Mouse (Mus musculus): Measurements from ENCODE around the gene Atf5. TPM values are rescaled to one million over a fixed set of nuclear protein-coding genes. Genes with fewer than 3 reads are reported as not detected.

Atf5 gene
- 4.6 TPM in 2 replicates for polyA plus RNA-seq (2016; fragmentation: Nextera tagmentation; extraction: Ambion mirVana)

GRCm38 (mm10) chr7:44816470-44817021 is at the start of gene Atf5:
Gene Atf5 (minus strand): TSS chr7:44816658.
- Histone ChIP-seq H3K4me3 (peak within 1 kb of the TSS; percentile 90), H3K27me3 (ENCODE audit: insufficient read depth, poor library complexity, severe bottlenecking) (no peaks in the 10 kb centered on the region), H3K27ac (peak within 1 kb of the TSS; percentile 99), H3K4me1 (replicated peaks) (peaks cover 69% of the 10 kb centered on the region), H3K9me3 (no peaks in the 10 kb centered on the region), H3K36me3 (peaks cover 57% of the 10 kb centered on the region)
- DNase-seq (ENCODE audit: low spot score): no peak
- under 1% methylated on average over 55 of the region's 57 CpGs for WGBS

DNA sequence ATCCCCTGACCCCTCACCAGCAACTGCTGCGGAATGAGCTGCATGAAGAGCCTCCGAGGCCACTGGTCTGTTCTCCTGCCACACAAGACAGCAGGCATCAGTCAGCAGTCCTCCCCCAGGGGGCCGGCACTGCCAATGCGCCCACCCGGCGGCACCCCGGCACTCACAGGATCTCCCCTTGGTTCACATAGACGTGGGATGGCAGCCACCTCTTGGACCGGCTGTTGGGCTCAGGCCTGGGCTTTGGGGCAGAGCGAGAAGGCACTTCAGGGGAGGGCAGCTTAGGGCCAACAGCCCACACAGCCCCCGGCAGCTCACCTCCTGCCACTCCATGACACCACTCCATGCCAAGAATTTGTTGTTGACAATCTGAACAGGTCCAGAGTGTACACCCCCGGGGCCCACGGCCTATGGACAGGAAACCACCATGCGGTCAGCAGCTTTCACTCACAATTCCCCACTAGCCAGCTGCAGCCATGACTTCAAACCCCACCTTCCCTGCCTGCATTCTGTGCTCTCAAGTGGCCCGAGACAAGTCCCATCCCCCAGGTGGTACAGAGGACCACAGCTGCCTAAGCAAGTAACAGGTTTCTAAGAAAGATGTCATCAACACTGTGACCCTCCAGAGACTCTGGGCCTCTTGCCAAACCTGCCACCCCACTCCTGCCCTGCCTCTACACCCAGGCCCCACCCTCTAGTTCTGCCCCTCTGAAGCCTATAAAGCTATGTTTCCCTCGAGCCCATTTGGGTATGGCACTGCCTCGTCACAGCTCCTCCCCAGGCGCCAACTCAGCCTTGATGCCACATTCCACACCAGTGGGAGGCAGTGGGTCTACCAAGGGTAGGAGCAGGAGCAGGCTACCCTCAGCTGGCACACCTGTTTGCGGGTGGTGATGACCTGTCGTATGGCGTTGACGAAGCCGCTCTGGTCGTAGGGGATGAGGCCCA is 48.4 kb upstream of the Atf5 start:
- DNase-seq (ENCODE audit: low spot score): no peak
- H3K9me3 ChIP-seq: no peaks in the 10 kb centered on the region
- H3K4me1 ChIP-seq (replicated peaks): peaks cover 61% of the 10 kb centered on the region
- peak overlapping the region; percentile 20; the same call in 1 of the 2 replicates for H3K4me3 ChIP-seq
- no peak overlapping the region for H3K27ac ChIP-seq
- peaks cover 82% of the 10 kb centered on the region for H3K36me3 ChIP-seq
- no peaks in the 10 kb centered on the region for H3K27me3 ChIP-seq (ENCODE audit: insufficient read depth, poor library complexity, severe bottlenecking)
- WGBS: 88% methylated on average over 24 of the region's 24 CpGs

DNA sequence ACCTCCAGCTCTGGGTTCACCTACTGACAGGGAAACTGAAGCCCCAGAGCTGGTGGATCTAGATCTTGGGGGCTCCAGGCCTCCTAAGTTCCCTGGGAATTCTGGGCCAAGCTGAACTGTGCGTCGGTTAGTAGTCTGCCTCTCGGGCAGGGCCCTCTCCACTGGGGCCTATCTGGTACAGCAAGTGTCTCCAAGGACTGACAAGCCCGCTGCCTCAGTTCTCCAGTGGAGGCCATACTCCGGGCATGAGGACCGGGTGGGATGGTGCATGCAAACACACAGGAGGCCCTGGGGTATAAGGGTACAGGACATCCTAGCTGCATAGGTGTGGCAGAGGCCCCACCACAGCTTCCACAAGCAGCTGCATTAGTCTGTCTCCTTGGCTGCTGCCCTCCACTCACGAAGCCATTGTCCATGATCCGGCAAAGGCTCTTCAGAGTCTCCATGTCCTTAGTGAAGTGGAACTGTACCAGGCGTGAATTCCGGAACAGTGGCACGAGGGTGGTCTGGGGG is 47.6 kb upstream of the Atf5 start:
- 91% methylated on average over 11 of the region's 11 CpGs for WGBS
- Histone ChIP-seq H3K4me3 (peak overlapping the region; percentile 20; the same call in 1 of the 2 replicates), H3K36me3 (peaks cover 90% of the 10 kb centered on the region), H3K27ac (no peak overlapping the region), H3K27me3 (ENCODE audit: insufficient read depth, poor library complexity, severe bottlenecking) (no peaks in the 10 kb centered on the region), H3K9me3 (no peaks in the 10 kb centered on the region), H3K4me1 (replicated peaks) (peaks cover 61% of the 10 kb centered on the region)
- DNase-seq (ENCODE audit: low spot score): no peak

- Histone ChIP-seq H3K36me3 (peaks cover 90% of the 10 kb centered on the region), H3K27ac (no peak overlapping the region), H3K4me3 (peak overlapping the region; percentile 20; the same call in 1 of the 2 replicates), H3K9me3 (no peaks in the 10 kb centered on the region), H3K27me3 (ENCODE audit: insufficient read depth, poor library complexity, severe bottlenecking) (no peaks in the 10 kb centered on the region), H3K4me1 (replicated peaks) (peaks cover 63% of the 10 kb centered on the region)
- whole genome bisulfite sequencing: 93% methylated on average over 14 of the region's 14 CpGs
- no peak for DNase-seq (ENCODE audit: low spot score)
Measured at GRCm38 (mm10) chr7:44863210-44863609, 46.8 kb upstream of the Atf5 start.

GRCm38 (mm10) chr7:44862434-44862833 is 46.0 kb upstream of the Atf5 start:
- no peaks in the 10 kb centered on the region for H3K9me3 ChIP-seq
- H3K27me3 ChIP-seq (ENCODE audit: insufficient read depth, poor library complexity, severe bottlenecking): no peaks in the 10 kb centered on the region
- no peak overlapping the region for H3K27ac ChIP-seq
- H3K36me3 ChIP-seq: peaks cover 83% of the 10 kb centered on the region
- no peak for DNase-seq (ENCODE audit: low spot score)
- no peak overlapping the region for H3K4me3 ChIP-seq
- 92% methylated on average over 8 of the region's 8 CpGs for WGBS
- peaks cover 63% of the 10 kb centered on the region for H3K4me1 ChIP-seq (replicated peaks)

GRCm38 (mm10) chr7:44861429-44861816 is 45.0 kb upstream of the Atf5 start:
- Histone ChIP-seq H3K4me1 (replicated peaks) (peaks cover 63% of the 10 kb centered on the region), H3K27ac (peak overlapping the region; percentile 50; the same call in 1 of the 2 replicates), H3K4me3 (0 out of 2 replicates have a peak overlapping the region, but pooled peaks have one; percentile 29), H3K36me3 (peaks cover 73% of the 10 kb centered on the region), H3K9me3 (no peaks in the 10 kb centered on the region), H3K27me3 (ENCODE audit: insufficient read depth, poor library complexity, severe bottlenecking) (no peaks in the 10 kb centered on the region)
- 89% methylated on average over 14 of the region's 14 CpGs for WGBS
- DNase-seq (ENCODE audit: low spot score): no peak

DNA sequence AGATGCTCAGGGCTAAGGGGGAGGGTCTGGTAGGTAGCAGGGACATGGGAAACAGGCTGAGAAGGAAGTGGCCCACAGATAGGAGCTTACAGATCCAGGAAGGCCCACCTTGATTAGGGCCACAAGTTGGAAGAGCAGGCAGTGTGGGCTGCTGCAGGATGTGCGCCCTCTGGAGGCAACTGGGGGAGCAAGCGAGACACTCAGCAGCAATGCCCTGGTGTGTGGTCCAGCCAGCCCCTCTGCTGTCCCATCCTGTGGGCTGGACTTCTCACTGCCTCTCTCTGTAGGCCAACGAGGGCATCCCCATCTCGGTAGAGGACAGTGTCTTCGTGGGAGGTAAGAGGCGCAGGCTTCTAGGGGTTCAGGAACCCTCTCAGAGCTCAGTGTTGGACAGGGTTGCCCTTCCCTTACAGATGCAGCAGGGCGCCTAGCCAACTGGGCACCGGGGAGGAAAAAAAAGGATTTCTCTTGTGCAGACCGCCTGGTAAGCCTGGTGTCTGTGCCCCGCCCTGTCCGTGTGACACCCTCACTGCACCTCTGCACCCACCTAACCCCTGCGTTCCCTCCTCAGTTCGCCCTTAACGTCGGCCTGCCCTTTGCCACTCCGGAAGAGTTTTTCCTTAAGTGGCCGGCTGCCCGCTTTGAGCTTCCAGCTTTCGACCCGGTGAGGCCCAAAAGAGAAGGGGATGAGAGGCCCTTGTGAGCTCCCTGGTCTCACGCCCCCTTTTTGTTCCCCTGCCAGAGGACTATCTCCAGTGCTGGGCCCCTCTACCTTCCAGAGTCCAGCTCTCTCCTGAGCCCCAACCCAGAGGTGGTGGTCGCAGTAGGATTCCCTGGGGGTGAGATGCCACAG is 44.3 kb upstream of the Atf5 start:
- no peaks in the 10 kb centered on the region for H3K27me3 ChIP-seq (ENCODE audit: insufficient read depth, poor library complexity, severe bottlenecking)
- peak overlapping the region; percentile 29 for H3K4me3 ChIP-seq
- peak overlapping the region; percentile 50 for H3K27ac ChIP-seq
- 62% methylated on average over 22 of the region's 22 CpGs for WGBS
- H3K4me1 ChIP-seq (replicated peaks): peaks cover 63% of the 10 kb centered on the region
- H3K36me3 ChIP-seq: peaks cover 67% of the 10 kb centered on the region
- peak; percentile 83 for DNase-seq (ENCODE audit: low spot score)
- H3K9me3 ChIP-seq: no peaks in the 10 kb centered on the region

DNA sequence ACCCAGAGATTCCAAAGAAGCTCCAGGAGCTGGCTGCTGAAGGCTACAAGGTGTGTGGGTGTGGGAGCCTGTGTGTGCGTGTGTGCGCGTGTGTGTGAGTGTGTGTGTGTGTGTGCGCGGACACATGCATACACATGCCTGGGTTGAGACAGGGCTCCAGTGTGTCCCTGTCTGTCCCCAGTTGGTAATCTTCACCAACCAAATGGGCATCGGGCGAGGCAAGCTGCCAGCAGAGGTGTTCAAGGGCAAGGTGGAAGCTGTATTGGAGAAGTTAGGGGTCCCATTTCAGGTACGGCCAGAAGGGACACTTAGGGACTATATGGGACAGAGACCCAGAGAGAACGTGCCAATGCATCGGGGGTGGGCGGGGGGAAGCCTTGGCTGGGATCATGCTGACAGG is 43.4 kb upstream of the Atf5 start:
- no peak for DNase-seq (ENCODE audit: low spot score)
- 92% methylated on average over 11 of the region's 11 CpGs for WGBS
- H3K4me1 ChIP-seq (replicated peaks): peaks cover 64% of the 10 kb centered on the region
- peak overlapping the region; percentile 29; the same call in 1 of the 2 replicates for H3K4me3 ChIP-seq
- H3K9me3 ChIP-seq: no peaks in the 10 kb centered on the region
- H3K36me3 ChIP-seq: peaks cover 58% of the 10 kb centered on the region
- H3K27me3 ChIP-seq (ENCODE audit: insufficient read depth, poor library complexity, severe bottlenecking): no peaks in the 10 kb centered on the region
- H3K27ac ChIP-seq: no peak overlapping the region

- no peaks in the 10 kb centered on the region for H3K9me3 ChIP-seq
- H3K27me3 ChIP-seq (ENCODE audit: insufficient read depth, poor library complexity, severe bottlenecking): no peaks in the 10 kb centered on the region
- 28% methylated on average over 8 of the region's 8 CpGs for WGBS
- peak overlapping the region; percentile 95 for H3K27ac ChIP-seq
- peak overlapping the region; percentile 91 for H3K4me3 ChIP-seq
- peaks cover 80% of the 10 kb centered on the region for H3K4me1 ChIP-seq (replicated peaks)
- DNase-seq (ENCODE audit: low spot score): no peak
- H3K36me3 ChIP-seq: peaks cover 47% of the 10 kb centered on the region
Measured at GRCm38 (mm10) chr7:44857905-44858304, 41.4 kb upstream of the Atf5 start.

DNA sequence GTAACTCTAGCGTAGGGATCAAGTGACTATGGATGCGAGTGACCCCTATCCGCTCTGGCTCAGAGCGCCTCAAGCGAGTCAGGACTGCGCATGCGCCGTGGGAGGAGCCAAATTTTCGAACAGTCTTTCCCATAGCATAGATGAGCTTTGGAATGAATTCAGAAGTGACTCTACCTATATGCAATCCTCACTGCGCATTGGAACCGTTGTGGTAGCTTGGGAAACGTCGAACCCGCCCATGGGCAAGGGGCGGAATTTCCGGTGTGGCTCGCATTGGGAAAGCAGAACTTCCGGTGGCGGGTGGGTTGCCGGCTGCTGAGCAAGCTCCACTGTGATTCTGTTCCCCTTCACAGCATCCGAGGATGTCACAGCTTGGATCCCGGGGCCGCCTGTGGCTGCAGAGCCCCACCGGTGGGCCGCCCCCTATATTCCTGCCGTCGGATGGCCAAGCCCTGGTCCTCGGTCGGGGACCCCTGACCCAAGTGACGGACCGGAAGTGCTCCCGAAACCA is 40.6 kb upstream of the Atf5 start, which contains the start of gene Pnkp:
TSS of gene Pnkp (plus strand) at position 98 of the 511 bp plus-strand sequence.
- no peaks in the 10 kb centered on the region for H3K9me3 ChIP-seq
- DNase-seq (ENCODE audit: low spot score): peak; percentile 91
- H3K36me3 ChIP-seq: peaks cover 47% of the 10 kb centered on the region
- peaks cover 85% of the 10 kb centered on the region for H3K4me1 ChIP-seq (replicated peaks)
- WGBS: under 1% methylated on average over 32 of the region's 32 CpGs
- peak within 1 kb of the TSS; percentile 91 for H3K4me3 ChIP-seq
- H3K27ac ChIP-seq: peak within 1 kb of the TSS; percentile 95
- no peaks in the 10 kb centered on the region for H3K27me3 ChIP-seq (ENCODE audit: insufficient read depth, poor library complexity, severe bottlenecking)

DNA sequence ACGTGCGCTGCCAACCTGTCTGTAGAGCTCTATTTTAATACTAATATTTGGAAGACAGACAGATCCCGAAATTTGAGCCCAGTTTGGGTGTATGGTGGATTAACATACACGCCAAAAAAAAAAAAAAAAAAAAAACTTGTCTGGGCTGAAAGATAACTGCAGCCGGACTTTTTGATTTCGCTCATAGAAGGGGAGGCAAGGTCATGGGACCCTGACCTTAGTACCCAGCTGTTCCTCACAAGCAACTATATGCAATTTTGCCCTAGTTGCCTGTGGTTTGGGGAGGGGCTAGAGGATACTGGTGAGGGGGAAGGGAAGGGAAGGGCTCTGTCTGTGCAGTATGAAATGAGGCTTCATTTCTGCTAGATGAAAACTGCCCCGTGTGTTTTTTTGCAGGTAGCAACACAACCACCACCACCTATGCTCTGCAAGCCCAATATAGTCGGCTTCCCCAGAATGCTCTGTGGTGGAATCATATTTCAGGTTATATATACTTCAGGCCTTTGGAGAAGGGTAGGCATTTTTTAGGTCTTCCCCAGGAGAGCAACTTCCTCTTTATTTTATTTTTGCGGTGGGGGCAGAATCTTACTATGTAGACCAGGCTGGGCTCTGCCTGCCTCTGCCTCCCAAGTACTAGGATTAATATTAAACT is 39.9 kb upstream of the Atf5 start:
- Histone ChIP-seq H3K27me3 (ENCODE audit: insufficient read depth, poor library complexity, severe bottlenecking) (no peaks in the 10 kb centered on the region), H3K27ac (peak overlapping the region; percentile 95), H3K4me3 (peak overlapping the region; percentile 91), H3K9me3 (no peaks in the 10 kb centered on the region), H3K36me3 (peaks cover 47% of the 10 kb centered on the region), H3K4me1 (replicated peaks) (peaks cover 90% of the 10 kb centered on the region)
- 66% methylated on average over 9 of the region's 9 CpGs for WGBS
- DNase-seq (ENCODE audit: low spot score): no peak
